Mouse (Mus musculus) kidney, embryonic 16.5 days (tissue): ENCODE measurements around the gene Pdx1. TPM values are rescaled to one million over a fixed set of nuclear protein-coding genes. Genes with fewer than 3 reads are reported as not detected.

Experiments used
- ATAC-seq: fragments of 200-750 bp; cut with Nextera tagmentation; 2 replicates; pipeline ENCODE4 v1.8.0; 2017; ENCODE audit warnings: moderate TSS enrichment; ENCODE audit not compliant: low FRiP score, low TSS enrichment
- H3K27ac ChIP-seq: fragments of 300-500 bp; sonication (generic); 2 replicates; pipeline ENCODE4 v1.5.1; 2014; ENCODE audit warnings: low read length
- H3K27me3 ChIP-seq: fragments of 300-500 bp; sonication (generic); 2 replicates; pipeline ENCODE4 v1.6.1; 2014; ENCODE audit warnings: low read length, control low read depth, mixed read lengths; ENCODE audit not compliant: insufficient read depth
- H3K36me3 ChIP-seq: fragments of 300-500 bp; sonication (generic); 2 replicates; pipeline ENCODE4 v1.6.1; 2014; ENCODE audit warnings: low read length, control low read depth, mixed read lengths; ENCODE audit not compliant: insufficient read depth
- H3K4me1 ChIP-seq: fragments of 300-500 bp; sonication (generic); 2 replicates; pipeline ENCODE4 v1.6.1; 2014; ENCODE audit warnings: low read length, control low read depth, mixed read lengths; ENCODE audit not compliant: insufficient read depth
- H3K4me2 ChIP-seq: fragments of 300-500 bp; sonication (generic); replicated peaks from 2 replicates; pipeline ENCODE4 v1.6.1; 2014; ENCODE audit warnings: low read depth, low read length
- H3K4me3 ChIP-seq: fragments of 300-500 bp; sonication (generic); 2 replicates; pipeline ENCODE4 v1.5.1; 2014; ENCODE audit warnings: mild to moderate bottlenecking, low read length
- H3K9ac ChIP-seq: fragments of 300-500 bp; sonication (generic); replicated peaks from 2 replicates; pipeline ENCODE4 v1.6.1; 2014; ENCODE audit warnings: low read length
- H3K9me3 ChIP-seq: fragments of 300-500 bp; sonication (generic); 2 replicates; pipeline ENCODE4 v1.6.1; 2016; ENCODE audit warnings: low read length, control low read depth
- WGBS: fragments of 180-500 bp; shearing (Covaris S2); extraction: QIAGEN DNeasy Blood & Tissue Kit; methylation state at CpG from one replicate; pipeline ENCODE4 v1.1.7; 2014; 5-methylcytosine and 5-hydroxymethylcytosine counted together
- microRNA-seq: library from miRNA; unstranded; fragments of <30 nt; microRNA quantifications from one replicate; pipeline ENCODE4, GENCODE M21; 2016
- polyA plus RNA-seq: library from polyadenylated mRNA; unstranded; fragments of >200 nt; fragmentation: Nextera tagmentation; extraction: Ambion mirVana; gene quantifications from 2 replicates; pipeline ENCODE4 v1.2.1, GENCODE M21; 2015

The Pdx1 gene
- polyA plus RNA-seq, 1 experiment from 2014 or later, result not detected

DNA sequence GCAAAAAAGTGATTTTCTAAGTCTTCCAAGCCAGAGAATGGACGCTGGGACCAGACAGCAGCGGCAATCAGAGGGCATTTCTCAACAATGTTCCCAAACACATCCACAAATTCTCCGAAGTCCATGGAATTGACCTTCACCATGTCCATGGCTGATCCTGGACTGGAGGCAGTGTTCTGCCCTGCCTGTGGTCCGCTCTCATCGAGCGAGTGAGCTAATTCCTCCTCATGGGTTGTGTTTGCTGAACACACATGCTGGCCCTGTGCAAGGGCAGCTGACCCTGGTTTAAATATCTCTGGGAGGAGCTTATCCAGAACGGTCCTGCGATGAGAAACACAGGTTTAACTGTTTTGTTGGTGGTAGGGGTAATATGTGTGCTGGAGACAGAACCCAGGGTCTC is 52.4 kb downstream of the Pdx1 start, which contains the start of gene Urad:
Gene Urad (minus strand): TSS at position 258 of the 400 bp plus-strand sequence.
- Histone ChIP-seq H3K4me3 (no peak within 1 kb of the TSS), H3K36me3 (no peaks in the 10 kb centered on the region)
- 71% methylated on average over 8 of the region's 8 CpGs for WGBS

DNA sequence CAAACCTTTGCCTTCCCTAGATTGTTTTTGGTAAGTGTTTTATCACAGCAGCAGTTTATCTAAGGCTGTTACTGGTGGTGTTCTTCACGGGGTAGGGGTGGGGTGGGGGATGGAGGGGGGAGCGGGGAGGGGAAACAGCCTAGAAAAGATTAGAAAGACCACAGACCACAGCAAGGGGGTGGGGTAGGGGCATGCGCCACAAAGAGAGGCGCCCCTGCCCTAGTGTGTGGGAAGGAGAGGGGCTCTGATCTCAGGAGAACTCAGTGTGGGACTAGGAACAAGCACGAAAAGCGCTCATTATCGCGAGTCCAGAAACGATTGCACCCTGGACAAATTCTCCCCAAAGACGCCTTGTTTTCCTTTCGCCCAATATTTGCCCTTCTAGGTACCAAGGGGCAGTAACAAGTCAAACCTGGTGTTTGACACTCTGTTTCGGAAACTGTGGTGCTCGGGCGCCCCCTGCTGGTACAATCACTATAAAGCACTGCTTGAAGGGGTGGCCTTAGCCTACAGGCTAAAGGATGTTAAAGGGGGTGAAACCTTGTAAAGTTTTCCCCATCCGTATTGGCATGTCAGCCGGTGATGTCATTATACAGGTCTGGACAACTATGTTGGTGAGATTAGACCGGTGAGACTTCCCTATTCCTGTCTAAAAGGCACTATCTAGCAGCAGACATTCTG is 53.6 kb downstream of the Pdx1 start:
- peaks cover 39% of the 10 kb centered on the region for H3K27me3 ChIP-seq
- no peaks in the 10 kb centered on the region for H3K36me3 ChIP-seq
- H3K4me3 ChIP-seq, result no peak overlapping the region
- no peak overlapping the region for H3K9ac ChIP-seq
- 18% methylated on average over 17 of the region's 17 CpGs for WGBS
- ATAC-seq, result peak; percentile 46
- H3K4me2 ChIP-seq, result no peak overlapping the region
- no peaks in the 10 kb centered on the region; the same call in 1 of the 2 replicates for H3K4me1 ChIP-seq
- no peak overlapping the region for H3K27ac ChIP-seq
- peaks cover 3% of the 10 kb centered on the region; the same call in 1 of the 2 replicates for H3K9me3 ChIP-seq

More for the DNA sequence above, 52.4 kb downstream of the Pdx1 start, which contains the start of gene Urad:
- Histone ChIP-seq H3K27me3 (peaks cover 51% of the 10 kb centered on the region), H3K4me2 (no peak within 1 kb of the TSS), H3K9ac (no peak within 1 kb of the TSS), H3K9me3 (no peaks in the 10 kb centered on the region), H3K27ac (no peak within 1 kb of the TSS), H3K4me1 (no peaks in the 10 kb centered on the region; the same call in 1 of the 2 replicates)
- ATAC-seq, result no peak

Small RNAs within 50 kb of the gene (microRNA-seq; reads per million reads assigned to microRNA genes)
- gene Mir7k, result not detected

Other genes with a start within 250 kb of the Pdx1 start
- gene Lnx2, start 193.4 kb upstream of the Pdx1 start, polyA plus RNA-seq, result 16.0 and 17.9 TPM in 2 replicates
- gene Polr1d, start 192.9 kb upstream of the Pdx1 start, polyA plus RNA-seq, result 137 and 142 TPM in 2 replicates
- gene Gsx1, start 81.3 kb upstream of the Pdx1 start, polyA plus RNA-seq, result not detected in 2 replicates
- gene Cdx2, start 37.3 kb downstream of the Pdx1 start, polyA plus RNA-seq, result not detected in 2 replicates
- gene Urad, start 52.5 kb downstream of the Pdx1 start, polyA plus RNA-seq, result not detected in 2 replicates
- gene Flt3, start 130.5 kb downstream of the Pdx1 start, polyA plus RNA-seq, result 0.06 and 0.24 TPM in 2 replicates
- gene Pan3, start 160.2 kb downstream of the Pdx1 start, polyA plus RNA-seq, result 61.2 and 72.9 TPM in 2 replicates